29 mouse cellular contexts compared by ENCODE assay signal in the genomic region with DNA sequence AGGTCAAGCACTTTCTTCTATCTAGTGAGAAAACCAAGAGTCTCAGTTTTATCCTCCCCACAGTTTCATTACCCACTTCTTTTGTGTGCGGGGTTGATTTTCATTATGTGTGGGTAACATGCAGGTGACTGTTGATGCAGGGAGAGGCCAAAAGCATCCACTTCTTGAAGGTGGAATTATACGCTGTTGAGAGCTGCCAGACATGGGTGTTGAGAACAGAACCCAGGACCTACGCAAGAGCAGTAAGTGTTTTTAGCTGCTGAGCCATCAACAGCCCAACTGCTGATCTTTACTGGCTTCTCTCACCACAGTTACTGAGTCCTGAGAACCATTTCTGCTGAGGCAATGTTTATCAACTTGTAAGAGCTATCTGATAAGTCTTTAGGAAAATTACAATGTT.
"Had no signal": no experiment of that assay in that cellular context is flagged by ENCODE, and none has a peak within 500 bp of the region (broad histone marks: within the 10 kb centered on the region; RNA-seq: fewer than 3 reads in every experiment).

No protein-coding gene starts in this region.

- H3K27ac ChIP-seq: left cerebral cortex, adult 2 months; limb, embryonic 12.5 days; limb, embryonic 13.5 days; limb, embryonic 15.5 days; liver, embryonic 12.5 days; liver, embryonic 13.5 days; liver, embryonic 14.5 days; liver, embryonic 15.5 days; lung, embryonic 15.5 days; macrophage; neural tube, embryonic 12.5 days had no signal

- DNase-seq: left cerebral cortex, postnatal 4 days; liver; liver, embryonic 13.5 days; liver, postnatal 0 days; lung, adult 18-20 months; lung, adult 2 months; lung, embryonic 14.5 days; lung, postnatal 10 days; lung, postnatal 14 days; lung, postnatal 36 days; lung, postnatal 4 days had no signal

- H3K36me3 ChIP-seq: limb, embryonic 10.5 days; limb, embryonic 12.5 days; limb, embryonic 13.5 days; limb, embryonic 15.5 days; liver, embryonic 12.5 days; liver, embryonic 13.5 days; liver, embryonic 15.5 days; lung, embryonic 15.5 days; midbrain, embryonic 12.5 days; midbrain, embryonic 15.5 days; neural tube, embryonic 12.5 days had no signal

- H3K9me3 ChIP-seq: limb, embryonic 10.5 days; limb, embryonic 12.5 days; limb, embryonic 13.5 days; limb, embryonic 15.5 days; liver, embryonic 12.5 days; liver, embryonic 13.5 days; liver, embryonic 15.5 days; lung, embryonic 15.5 days; megakaryocyte, embryonic 14.5 days; midbrain, embryonic 12.5 days; midbrain, embryonic 15.5 days; neural tube, embryonic 12.5 days had no signal

- H3K4me3 ChIP-seq: left cerebral cortex, adult 2 months; limb, embryonic 10.5 days; limb, embryonic 12.5 days; limb, embryonic 13.5 days; limb, embryonic 15.5 days; liver, embryonic 12.5 days; liver, embryonic 13.5 days; liver, embryonic 15.5 days; lung, embryonic 15.5 days; megakaryocyte, embryonic 14.5 days; midbrain, embryonic 12.5 days; midbrain, embryonic 15.5 days; myocyte; neural tube, embryonic 12.5 days had no signal

- H3K4me1 ChIP-seq: limb, embryonic 15.5 days; liver, embryonic 12.5 days; liver, embryonic 13.5 days; liver, embryonic 15.5 days; lung, embryonic 15.5 days; megakaryocyte, embryonic 14.5 days; neural tube, embryonic 12.5 days had no signal

- ATAC-seq: liver, embryonic 12.5 days; liver, postnatal 0 days; lung, postnatal 0 days; midbrain, embryonic 15.5 days; midbrain, embryonic 16.5 days had no signal

- H3K4me2 ChIP-seq: limb, embryonic 12.5 days; limb, embryonic 13.5 days; limb, embryonic 15.5 days; liver, embryonic 11.5 days; liver, embryonic 12.5 days; liver, embryonic 13.5 days; liver, embryonic 15.5 days; lung, embryonic 14.5 days; lung, embryonic 15.5 days; midbrain, embryonic 12.5 days; midbrain, embryonic 15.5 days; neural tube, embryonic 12.5 days had no signal

- H3K9ac ChIP-seq: limb, embryonic 12.5 days; limb, embryonic 13.5 days; limb, embryonic 15.5 days; liver, embryonic 12.5 days; liver, embryonic 13.5 days; liver, embryonic 14.5 days; liver, embryonic 15.5 days; liver, postnatal 0 days; lung, embryonic 14.5 days; lung, embryonic 15.5 days; midbrain, embryonic 12.5 days; midbrain, embryonic 15.5 days; neural tube, embryonic 12.5 days had no signal

- H3K27me3 ChIP-seq: limb, embryonic 12.5 days; liver, embryonic 12.5 days; liver, embryonic 13.5 days; liver, embryonic 15.5 days; lung, embryonic 15.5 days; megakaryocyte, embryonic 14.5 days; midbrain, embryonic 12.5 days; midbrain, embryonic 15.5 days; neural tube, embryonic 12.5 days had no signal
